Mouse (Mus musculus) ES-Bruce4 (cell line): Measurements from ENCODE around the gene Lekr1. TPM values are rescaled to one million over a fixed set of nuclear protein-coding genes. Genes with fewer than 3 reads are reported as not detected.

Experiments
- H3K27ac ChIP-seq: 2 replicates; pipeline ENCODE4 v1.5.1; 2012; ENCODE audit warnings: low read length, inconsistent platforms; ENCODE audit not compliant: insufficient read depth
- H3K27me3 ChIP-seq: 2 replicates; pipeline ENCODE4 v1.6.1; 2012; ENCODE audit warnings: mild to moderate bottlenecking, low read length, inconsistent platforms; ENCODE audit not compliant: control insufficient read depth, poor library complexity, insufficient read depth, severe bottlenecking
- H3K36me3 ChIP-seq: 2 replicates; pipeline ENCODE4 v1.6.1; 2012; ENCODE audit warnings: inconsistent platforms, mild to moderate bottlenecking, low read length, moderate library complexity; ENCODE audit not compliant: control insufficient read depth, poor library complexity, insufficient read depth, severe bottlenecking
- H3K4me1 ChIP-seq: one replicate; pipeline ENCODE4 v1.8.1; 2011; ENCODE audit warnings: low read length; ENCODE audit not compliant: control insufficient read depth, insufficient read depth
- H3K4me3 ChIP-seq: 2 replicates; pipeline ENCODE4 v1.5.1; 2011; ENCODE audit warnings: low read depth, mild to moderate bottlenecking, low read length
- H3K9ac ChIP-seq: 2 replicates; pipeline ENCODE4 v1.6.1; 2012; ENCODE audit warnings: low read depth, mild to moderate bottlenecking, inconsistent platforms; ENCODE audit not compliant: poor library complexity, severe bottlenecking
- H3K9me3 ChIP-seq: replicated peaks from 2 replicates; pipeline ENCODE4 v1.6.1; 2012; ENCODE audit warnings: mild to moderate bottlenecking, low read length, inconsistent platforms; ENCODE audit not compliant: control insufficient read depth, poor library complexity, insufficient read depth, severe bottlenecking
- CTCF ChIP-seq: IDR thresholded peaks from one replicate; pipeline ENCODE4 v1.8.1; 2011; ENCODE audit warnings: low read depth, low read length
- EP300 ChIP-seq: IDR thresholded peaks from 2 replicates; pipeline ENCODE4 v1.6.1; 2011; ENCODE audit warnings: low read depth, low read length; ENCODE audit not compliant: insufficient read depth
- POLR2A ChIP-seq: IDR thresholded peaks from one replicate; pipeline ENCODE4 v1.8.1; 2011; ENCODE audit warnings: low read length; ENCODE audit not compliant: insufficient read depth
- polyA plus RNA-seq: library from polyadenylated mRNA; stranded (reverse); fragments of >200 nt; gene quantifications from 2 replicates; pipeline ENCODE4 v1.2.4, GENCODE M21; 2011; ENCODE audit warnings: low read depth; ENCODE audit not compliant: missing spikeins, insufficient read depth, insufficient read length

The Lekr1 gene
- polyA plus RNA-seq, 1 experiment: 2.4 TPM

GRCm38 (mm10) chr3:65650156-65650815, 15.7 kb upstream of the Lekr1 start:
- Histone ChIP-seq H3K9me3 (peaks cover 19% of the 10 kb centered on the region), H3K27me3 (no peaks in the 10 kb centered on the region), H3K4me3 (no peak overlapping the region), H3K9ac (no peak overlapping the region), H3K27ac (peak overlapping the region; percentile 79), H3K36me3 (0 out of 2 replicates have a peak, but pooled peaks cover 2% of the 10 kb centered on the region), H3K4me1 (peaks cover 8% of the 10 kb centered on the region)
- no peak for TF ChIP-seq CTCF

DNA sequence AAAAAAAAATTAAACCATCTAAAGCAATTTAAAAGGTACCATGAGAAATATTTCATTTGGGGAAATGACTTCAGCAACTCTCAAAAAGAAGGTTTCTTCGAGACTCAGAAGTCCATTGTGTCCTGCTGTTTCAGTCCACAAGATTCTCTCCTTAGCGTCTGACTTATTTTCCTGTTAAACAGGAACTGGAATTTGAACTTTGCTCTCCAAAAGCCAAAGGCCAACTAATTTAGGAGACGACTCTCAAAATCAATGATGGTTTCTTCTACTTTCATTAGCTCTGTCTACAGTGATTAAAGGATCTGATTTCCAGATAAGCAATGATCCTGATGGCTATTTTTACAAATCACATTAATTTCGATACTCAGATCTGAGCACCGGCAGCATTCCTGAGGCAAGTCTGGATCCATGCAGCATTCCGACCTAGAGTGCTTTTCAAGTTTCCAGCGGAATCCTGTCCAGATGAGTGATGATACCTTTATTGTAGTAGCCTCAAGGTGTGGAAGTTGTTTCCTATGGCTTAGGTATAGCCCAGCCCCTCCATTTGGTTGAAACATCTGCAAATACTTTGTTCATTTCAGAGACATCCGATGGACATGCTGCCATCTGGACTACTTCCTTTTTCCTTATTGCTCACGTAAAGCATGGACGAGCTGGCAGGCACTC, 11.4 kb upstream of the Lekr1 start:
- Histone ChIP-seq H3K4me3 (no peak overlapping the region), H3K4me1 (peaks cover 4% of the 10 kb centered on the region), H3K9ac (no peak overlapping the region), H3K9me3 (peaks cover 19% of the 10 kb centered on the region), H3K36me3 (no peaks in the 10 kb centered on the region), H3K27ac (no peak overlapping the region), H3K27me3 (no peaks in the 10 kb centered on the region)
- no peak for TF ChIP-seq POLR2A
- TF ChIP-seq CTCF: no peak
- TF ChIP-seq EP300: no peak

- no peak overlapping the region for H3K4me3 ChIP-seq
- peak overlapping the region; percentile 73 for H3K27ac ChIP-seq
- H3K9ac ChIP-seq: no peak overlapping the region
- TF ChIP-seq POLR2A: no peak
- no peaks in the 10 kb centered on the region for H3K27me3 ChIP-seq
- H3K9me3 ChIP-seq: peaks cover 19% of the 10 kb centered on the region
- no peaks in the 10 kb centered on the region for H3K36me3 ChIP-seq
- H3K4me1 ChIP-seq: peaks cover 3% of the 10 kb centered on the region
Measured at GRCm38 (mm10) chr3:65656451-65656850, 9.6 kb upstream of the Lekr1 start.

- TF ChIP-seq EP300 (peak; percentile 42; the same call in 1 of the 2 replicates), POLR2A (no peak)
- Histone ChIP-seq H3K27ac (peak overlapping the region; percentile 73), H3K4me3 (no peak overlapping the region), H3K9me3 (peaks cover 18% of the 10 kb centered on the region), H3K36me3 (no peaks in the 10 kb centered on the region), H3K27me3 (no peaks in the 10 kb centered on the region), H3K4me1 (peaks cover 3% of the 10 kb centered on the region), H3K9ac (no peak overlapping the region)
Measured at GRCm38 (mm10) chr3:65656902-65657660, 8.9 kb upstream of the Lekr1 start.

DNA sequence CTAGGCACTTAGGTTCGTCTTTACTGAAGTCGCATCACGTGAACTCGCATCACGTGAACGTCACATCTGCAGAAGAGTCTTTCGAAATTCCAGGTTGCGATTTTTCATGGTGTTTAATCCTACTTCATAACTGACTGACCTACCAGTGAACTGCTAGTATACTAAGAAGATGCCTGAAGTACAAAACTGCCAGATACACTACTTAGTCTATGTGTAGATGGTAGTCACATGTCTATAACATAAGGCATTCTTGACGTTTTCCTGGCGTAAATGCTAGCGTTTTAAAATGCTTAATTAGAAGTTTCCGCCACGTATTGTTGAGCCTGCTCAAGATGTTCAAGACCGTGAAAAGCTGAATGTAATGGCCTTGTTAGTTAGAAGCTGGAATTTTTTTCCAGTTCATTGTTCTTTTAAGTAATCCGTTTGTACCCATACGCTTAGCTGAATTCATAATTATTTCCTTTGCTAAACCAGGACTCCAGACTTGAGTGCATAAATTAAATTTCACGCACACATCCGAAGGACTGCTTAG, 7.9 kb upstream of the Lekr1 start:
- peak overlapping the region; percentile 83 for H3K27ac ChIP-seq

More for the DNA sequence above, 7.9 kb upstream of the Lekr1 start:
- H3K9ac ChIP-seq: peak overlapping the region; percentile 78
- TF ChIP-seq POLR2A (no peak), CTCF (no peak), EP300 (no peak)
- H3K9me3 ChIP-seq: peaks cover 10% of the 10 kb centered on the region
- H3K27me3 ChIP-seq: no peaks in the 10 kb centered on the region
- peaks cover 3% of the 10 kb centered on the region for H3K4me1 ChIP-seq
- H3K36me3 ChIP-seq: no peaks in the 10 kb centered on the region
- H3K4me3 ChIP-seq: no peak overlapping the region
